Mouse (Mus musculus) erythroblast, embryonic 14.5 days (primary cell): ENCODE measurements at regions not wholly inside any gene's neighbourhood (a gene's known extent, or its start where the extent isn't known, plus 50 kb on each side); places are given as distances from the start of the nearest gene placed in this dataset.

ENCODE experiments used
- H3K27me3 ChIP-seq: 2 replicates; pipeline ENCODE4 v1.6.1; 2012; ENCODE audit warnings: inconsistent platforms; ENCODE audit not compliant: control insufficient read depth
- H3K36me3 ChIP-seq: 2 replicates; pipeline ENCODE4 v1.6.1; 2012; ENCODE audit warnings: mild to moderate bottlenecking, inconsistent platforms; ENCODE audit not compliant: control insufficient read depth
- H3K4me1 ChIP-seq: 2 replicates; pipeline ENCODE4 v1.6.1; 2012; ENCODE audit warnings: inconsistent platforms; ENCODE audit not compliant: control insufficient read depth
- H3K4me3 ChIP-seq: replicated peaks from 2 replicates; pipeline ENCODE3; 2012; ENCODE audit warnings: moderate library complexity, mild to moderate bottlenecking, inconsistent platforms
- H3K9me3 ChIP-seq: 2 replicates; pipeline ENCODE4 v1.6.1; 2012; ENCODE audit warnings: low read length, inconsistent platforms, mixed read lengths; ENCODE audit not compliant: control insufficient read depth
- GATA1 ChIP-seq: IDR thresholded peaks from 2 replicates; pipeline ENCODE4 v1.6.1; 2012; ENCODE audit warnings: low read length, inconsistent platforms, mixed read lengths
- TAL1 ChIP-seq: IDR thresholded peaks from 3 replicates; pipeline ENCODE4 v1.6.1; 2012; ENCODE audit warnings: low read length, inconsistent platforms, mixed read lengths

DNA sequence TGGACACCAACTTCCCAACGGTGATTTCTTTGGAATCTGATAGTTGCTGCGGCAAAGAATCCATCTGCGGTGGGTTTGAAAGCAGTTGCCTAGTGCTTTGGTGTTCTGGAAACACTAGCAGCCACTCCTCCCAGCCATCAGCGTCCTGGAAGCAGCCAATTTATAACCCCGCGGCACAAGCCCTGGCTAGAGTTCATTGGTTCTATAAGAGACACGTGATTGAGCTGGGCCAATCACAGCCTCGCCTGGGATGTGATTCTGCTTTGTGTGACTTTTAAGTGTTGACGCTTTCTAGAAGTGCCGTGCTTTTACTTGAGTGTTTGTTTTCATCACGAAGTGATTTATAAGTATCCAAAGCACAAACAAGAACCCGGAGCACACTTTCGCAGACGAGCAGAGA lies 223.1 kb downstream of the Tshz3 start:
- no peaks in the 10 kb centered on the region for H3K27me3 ChIP-seq
- no peaks in the 10 kb centered on the region for H3K9me3 ChIP-seq
- no peak overlapping the region for H3K4me3 ChIP-seq
- TF ChIP-seq GATA1 = no peak
- no peak for TF ChIP-seq TAL1
- no peaks in the 10 kb centered on the region for H3K36me3 ChIP-seq
- no peaks in the 10 kb centered on the region for H3K4me1 ChIP-seq

DNA sequence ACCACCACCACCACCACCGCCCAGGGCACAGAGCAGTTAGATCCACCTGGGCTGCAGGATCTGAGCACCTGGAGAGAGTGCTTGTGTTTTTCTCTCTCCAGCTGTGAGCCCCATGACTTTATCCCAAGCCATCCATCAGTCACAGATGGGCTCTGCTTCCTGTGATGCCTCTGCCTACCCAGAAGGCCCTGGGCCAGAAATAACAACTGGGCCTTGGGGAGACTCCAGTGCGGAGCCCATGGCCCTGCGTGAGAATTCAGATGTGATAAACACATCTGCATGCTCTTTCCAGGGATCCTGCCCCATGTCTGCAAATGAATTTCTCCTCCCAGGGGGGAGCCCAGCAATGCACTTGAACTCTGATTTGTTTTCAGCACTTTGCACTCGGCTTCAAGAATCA lies 235.6 kb downstream of the Tshz3 start:
- H3K27me3 ChIP-seq = no peaks in the 10 kb centered on the region
- no peaks in the 10 kb centered on the region for H3K4me1 ChIP-seq
- no peaks in the 10 kb centered on the region for H3K9me3 ChIP-seq
- no peak for TF ChIP-seq GATA1
- TF ChIP-seq TAL1 = no peak
- no peaks in the 10 kb centered on the region for H3K36me3 ChIP-seq
- H3K4me3 ChIP-seq = no peak overlapping the region

- Histone ChIP-seq H3K27me3 (no peaks in the 10 kb centered on the region), H3K4me1 (no peaks in the 10 kb centered on the region), H3K36me3 (no peaks in the 10 kb centered on the region), H3K4me3 (no peak overlapping the region), H3K9me3 (no peaks in the 10 kb centered on the region)
- TF ChIP-seq GATA1 (no peak), TAL1 (no peak)
Measured at GRCm38 (mm10) chr7:36934792-36935555, 237.1 kb downstream of the Tshz3 start.

- Histone ChIP-seq H3K36me3 (no peaks in the 10 kb centered on the region), H3K4me1 (no peaks in the 10 kb centered on the region), H3K9me3 (no peaks in the 10 kb centered on the region), H3K4me3 (no peak overlapping the region), H3K27me3 (no peaks in the 10 kb centered on the region)
- TF ChIP-seq GATA1 (no peak), TAL1 (no peak)
Measured at GRCm38 (mm10) chr7:36940611-36941010, 242.7 kb downstream of the Tshz3 start.

- Histone ChIP-seq H3K36me3 (no peaks in the 10 kb centered on the region), H3K4me3 (no peak overlapping the region), H3K4me1 (no peaks in the 10 kb centered on the region), H3K27me3 (no peaks in the 10 kb centered on the region), H3K9me3 (no peaks in the 10 kb centered on the region)
- TF ChIP-seq TAL1 (no peak), GATA1 (no peak)
Measured at GRCm38 (mm10) chr7:36945024-36945815, 247.3 kb downstream of the Tshz3 start.

DNA sequence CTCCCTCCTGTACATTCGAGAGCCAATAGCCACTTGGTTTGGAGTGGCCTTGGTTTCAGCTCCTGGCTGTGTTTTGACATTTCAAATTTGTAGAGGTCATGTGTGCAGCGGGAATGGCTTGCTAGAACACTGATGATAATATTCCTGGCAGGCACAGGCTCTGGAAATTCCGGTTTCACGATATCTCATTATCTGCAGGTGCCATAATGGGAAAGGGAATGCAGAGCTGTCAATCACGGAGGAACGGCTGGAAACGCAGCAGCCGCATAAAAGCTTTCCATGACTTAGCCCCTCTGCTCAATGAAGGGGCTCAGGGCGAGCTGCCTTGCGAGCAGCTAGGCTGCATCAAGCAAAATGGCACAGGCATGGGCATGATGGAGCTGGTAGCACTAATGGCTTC lies 251.6 kb downstream of the Tshz3 start:
- peaks cover 4% of the 10 kb centered on the region for H3K4me1 ChIP-seq
- no peaks in the 10 kb centered on the region for H3K36me3 ChIP-seq
- TF ChIP-seq GATA1 (no peak), TAL1 (no peak)
- peaks cover 3% of the 10 kb centered on the region; the same call in 1 of the 2 replicates for H3K9me3 ChIP-seq
- H3K4me3 ChIP-seq = no peak overlapping the region
- no peaks in the 10 kb centered on the region for H3K27me3 ChIP-seq

- Histone ChIP-seq H3K9me3 (peaks cover 8% of the 10 kb centered on the region; the same call in 1 of the 2 replicates), H3K4me1 (peaks cover 4% of the 10 kb centered on the region), H3K36me3 (no peaks in the 10 kb centered on the region), H3K27me3 (no peaks in the 10 kb centered on the region), H3K4me3 (no peak overlapping the region)
- TF ChIP-seq TAL1 (no peak), GATA1 (no peak)
Measured at GRCm38 (mm10) chr7:36955376-36955775, 257.5 kb downstream of the Tshz3 start.

- Histone ChIP-seq H3K36me3 (no peaks in the 10 kb centered on the region), H3K9me3 (peaks cover 8% of the 10 kb centered on the region), H3K27me3 (no peaks in the 10 kb centered on the region), H3K4me1 (no peaks in the 10 kb centered on the region), H3K4me3 (no peak overlapping the region)
- TF ChIP-seq TAL1 (no peak), GATA1 (no peak)
Measured at GRCm38 (mm10) chr7:36958255-36958654, 260.3 kb downstream of the Tshz3 start.

DNA sequence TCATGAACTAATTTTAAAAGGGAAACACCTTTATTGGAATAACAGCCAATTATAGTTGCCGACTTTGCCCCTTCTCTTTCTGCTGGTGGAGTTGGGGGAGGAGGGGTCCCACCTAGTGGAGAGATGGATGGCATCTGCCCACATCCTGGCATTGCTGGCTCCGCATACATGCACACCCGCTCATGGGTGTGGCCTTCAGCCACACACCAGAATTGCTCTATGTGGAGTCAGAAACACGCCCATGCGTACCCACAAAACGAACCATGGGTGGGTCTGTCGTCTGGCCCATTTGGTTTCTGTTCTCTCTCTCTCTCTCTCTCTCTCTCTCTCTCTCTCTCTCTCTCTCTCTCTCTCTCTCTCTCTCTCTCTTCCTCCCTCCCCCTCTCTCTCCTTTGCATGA lies 273.9 kb downstream of the Tshz3 start:
- Histone ChIP-seq H3K4me1 (no peaks in the 10 kb centered on the region), H3K9me3 (no peaks in the 10 kb centered on the region), H3K27me3 (no peaks in the 10 kb centered on the region), H3K36me3 (no peaks in the 10 kb centered on the region), H3K4me3 (no peak overlapping the region)
- TF ChIP-seq GATA1 (no peak), TAL1 (no peak)
